ENCODE assay signal across 9 mouse cellular contexts in genomic region chr10:90753106-90753505, GRCm38 (mm10).
DNase-seq lines count a peak whose midpoint lies in the region; ATAC-seq lines count a peak whose summit lies in the region.
"Had no signal": no experiment of that assay in that cellular context is flagged by ENCODE, and none has a peak within 500 bp of the region (broad histone marks: within the 10 kb centered on the region; RNA-seq: fewer than 3 reads in every experiment).

No protein-coding gene starts in this region.

- intact Hi-C loops in left cerebral cortex, postnatal 36 days (cut with DNase I): loop anchor here (5.0 kb wide), 1 partner anchor 69 kb away; no protein-coding TSS in a partner anchor

- peak; percentile 10 for DNase-seq in heart, postnatal 4 days
- no peak for DNase-seq in heart, adult 8-10 months (ENCODE audit: low spot score)
- DNase-seq in left cerebral cortex, postnatal 36 days (ENCODE audit: low spot score in 2 of 2): peak; percentile 77 to 81
- no peak for DNase-seq in kidney, adult 8-10 months
- DNase-seq in MN1 (ENCODE audit: low spot score): no peak
- DNase-seq in lung, postnatal 4 days: no peak
- DNase-seq: adrenal gland, postnatal 25 days had no signal

- peak; percentile 92 for ATAC-seq in cerebellum, adult (ENCODE audit: insufficient number of reproducible peaks, low FRiP score, low TSS enrichment)
- ATAC-seq in frontal cortex, adult (ENCODE audit: low TSS enrichment): peak; percentile 97

Comparison
In these comparisons a context has a peak if more than half of its experiments do, and no peak if none do; other contexts are left out.
1. DNase-seq: peak in heart, postnatal 4 days (single experiment) and left cerebral cortex, postnatal 36 days (2 of 2); none in heart, adult 8-10 months (single experiment), kidney, adult 8-10 months (0 of 2), MN1 (single experiment) and lung, postnatal 4 days (0 of 2).